Mouse (Mus musculus): Measurements from ENCODE around the gene Snn. TPM values are rescaled to one million over a fixed set of nuclear protein-coding genes. Genes with fewer than 3 reads are reported as not detected.
"Not testable (repeated sequence)": the region's sequence is repeated elsewhere in the genome, so short reads cannot be mapped to it uniquely, and the experiment has no call there.

The Snn gene
- total RNA-seq (2021): 1 to 10 TPM; 4.2 to 4.4 TPM
- long read RNA-seq, experiment 1, partial matches to known transcripts: 0 of 3 reads
- long read RNA-seq, experiment 1, other reads (novel, unspliced or antisense): 1 of 3 reads
- long read RNA-seq, experiment 2, partial matches to known transcripts: 0 of 2 reads
- long read RNA-seq, experiment 2, other reads (novel, unspliced or antisense): 1 of 2 reads

DNA sequence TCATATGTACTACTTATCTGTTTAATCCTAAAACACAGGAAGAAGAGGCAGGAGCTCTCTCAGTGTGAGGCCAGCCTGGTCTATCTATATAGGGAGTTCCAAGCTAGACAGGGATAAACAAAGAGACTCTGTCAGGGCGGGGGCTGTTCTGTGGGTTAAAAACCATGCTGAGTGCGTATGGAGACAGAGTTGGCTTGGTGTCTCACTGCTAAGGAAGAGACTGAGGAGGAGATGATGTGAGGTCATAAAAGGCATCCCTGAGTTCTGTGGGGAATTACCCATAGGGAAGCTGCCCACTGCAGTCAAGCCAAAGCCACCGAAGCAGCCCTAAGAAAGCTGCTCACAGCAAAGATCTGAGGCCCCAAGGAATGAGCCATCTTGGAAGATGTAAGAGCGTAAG is at the start of gene Snn:
Gene Snn, plus strand, starts transcription at position 301 of the 400 bp plus-strand sequence.
- DNase-seq: no peak

DNA sequence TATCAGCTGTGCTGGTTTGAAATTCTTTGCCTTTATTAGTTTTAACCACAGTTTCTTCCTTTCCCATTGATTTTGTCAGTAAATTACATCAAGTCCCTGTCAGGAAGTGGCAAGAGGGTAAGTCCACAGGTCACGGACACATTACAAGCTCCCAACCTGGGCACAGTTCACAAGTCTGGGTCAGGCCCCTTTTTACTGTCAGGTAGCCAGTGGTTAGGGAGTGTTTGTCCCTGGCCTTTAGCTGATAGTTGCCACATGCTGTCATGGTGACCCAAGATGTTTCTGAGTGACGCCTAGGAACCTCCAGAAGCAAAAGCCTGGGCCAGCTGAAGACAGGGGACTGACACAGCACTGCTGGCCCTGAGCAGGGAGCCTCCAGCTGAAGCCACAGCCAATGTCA is 49.5 kb upstream of the Snn start:
- no peak for DNase-seq

DNA sequence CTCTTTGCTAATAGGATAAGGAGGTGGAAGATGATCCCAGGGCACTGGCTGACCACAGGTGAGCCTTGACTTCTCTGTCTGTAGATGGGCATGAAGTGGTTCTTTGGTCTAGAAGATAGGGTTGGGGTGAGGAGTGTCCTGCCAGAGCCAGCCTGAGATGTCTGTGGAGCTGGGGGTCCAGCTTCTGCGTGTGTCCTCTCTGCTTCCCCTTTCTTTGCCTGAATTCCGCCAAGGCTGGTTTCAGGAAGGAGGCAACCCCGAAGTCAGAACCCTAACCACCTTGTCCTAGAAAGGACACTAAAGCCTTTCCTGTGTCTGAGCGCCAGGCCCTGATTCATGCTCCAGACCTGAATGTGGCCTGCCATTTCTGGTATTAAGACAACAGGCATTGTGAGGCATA is 48.8 kb upstream of the Snn start:
- no peak for DNase-seq

DNA sequence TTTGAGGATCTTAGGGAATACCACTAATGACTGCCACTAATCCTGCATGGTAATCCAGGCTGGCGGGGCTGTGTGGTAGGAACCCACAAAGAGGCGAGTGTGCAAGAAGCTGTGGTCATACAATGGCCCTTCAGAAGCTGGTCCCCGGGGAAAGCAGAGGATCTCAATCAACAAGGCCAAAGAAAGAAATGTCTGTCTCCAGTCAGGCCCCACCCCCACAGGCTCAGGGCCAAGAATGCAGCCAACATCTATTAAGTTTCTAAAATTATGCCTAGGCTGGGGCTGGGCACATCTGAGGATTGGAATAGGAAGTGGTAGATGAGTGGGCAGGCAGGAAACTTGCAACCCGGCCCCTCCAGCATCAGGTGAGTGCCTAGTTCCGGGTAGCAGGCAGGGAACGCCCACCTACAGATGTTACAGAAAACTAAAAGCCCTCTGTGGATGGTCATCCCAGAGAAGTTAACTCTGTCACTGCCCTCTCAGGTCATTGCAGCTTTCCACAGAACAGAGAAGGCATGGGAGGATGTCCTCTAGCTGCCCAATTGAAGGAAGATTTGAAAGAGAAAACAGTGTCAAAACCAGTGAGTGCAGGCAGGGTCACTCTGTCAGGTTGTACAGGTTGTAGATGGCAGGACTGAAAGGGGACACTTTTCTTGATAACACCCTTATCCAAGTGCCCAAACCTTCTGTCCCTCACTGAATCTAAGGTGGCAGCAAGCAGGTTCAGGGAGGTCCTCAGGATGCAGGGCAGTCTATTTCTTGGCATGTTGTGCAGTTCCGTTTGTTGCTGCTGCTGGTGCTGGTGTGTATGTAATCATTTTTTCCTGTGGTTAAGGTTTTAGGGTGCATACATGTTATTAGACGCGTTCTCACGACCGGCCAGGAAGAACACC is 47.9 kb upstream of the Snn start:
- DNase-seq: peak; percentile 26

DNA sequence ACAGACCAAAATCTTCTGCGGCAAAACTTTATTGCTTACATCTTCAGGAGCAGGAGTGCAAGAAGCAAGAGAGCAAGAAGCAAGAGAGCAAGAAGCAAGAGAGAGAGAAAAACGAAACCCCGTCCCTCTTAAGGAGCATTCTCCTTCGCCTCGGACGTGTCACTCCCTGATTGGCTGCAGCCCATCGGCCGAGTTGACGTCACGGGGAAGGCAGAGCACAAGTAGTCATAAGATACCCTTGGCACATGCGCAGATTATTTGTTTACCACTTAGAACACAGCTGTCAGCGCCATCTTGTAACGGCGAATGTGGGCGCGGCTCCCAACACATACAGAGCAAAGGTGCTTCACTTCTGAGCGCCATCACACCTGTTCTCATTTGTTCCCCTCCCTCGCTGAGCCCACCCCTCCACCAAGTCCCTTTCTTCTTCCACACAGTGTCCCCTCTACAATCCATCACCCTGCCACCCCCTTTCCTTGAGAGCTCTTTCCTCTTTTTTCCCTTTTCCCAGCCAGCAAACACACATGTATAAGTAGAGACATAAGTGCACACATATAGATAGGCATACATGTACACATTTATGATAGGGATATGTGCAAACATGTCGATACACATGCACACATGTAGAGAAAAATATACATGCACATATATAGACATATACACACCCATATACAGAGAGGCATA is 47.1 kb upstream of the Snn start:
- not testable (repeated sequence) for DNase-seq

DNA sequence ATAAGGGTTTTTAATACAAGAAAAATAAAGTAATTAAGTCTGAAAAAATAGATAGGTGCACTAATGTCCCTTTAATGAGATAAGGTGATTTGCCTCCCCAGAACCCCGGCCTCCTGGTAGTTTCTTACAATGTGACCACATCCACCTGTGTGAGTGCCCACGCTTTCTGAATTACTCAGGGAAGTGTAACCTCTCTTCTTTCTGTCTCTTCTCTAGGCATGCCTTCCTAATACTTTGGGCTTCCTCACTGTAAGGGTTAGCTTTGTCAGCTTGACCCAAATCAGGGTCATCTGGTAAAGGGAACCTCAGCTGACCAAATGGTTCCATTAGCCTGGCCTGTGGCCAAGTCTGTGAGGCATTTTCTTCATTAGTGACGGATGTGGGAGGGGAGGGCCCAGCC is 46.3 kb upstream of the Snn start:
- no peak for DNase-seq

DNA sequence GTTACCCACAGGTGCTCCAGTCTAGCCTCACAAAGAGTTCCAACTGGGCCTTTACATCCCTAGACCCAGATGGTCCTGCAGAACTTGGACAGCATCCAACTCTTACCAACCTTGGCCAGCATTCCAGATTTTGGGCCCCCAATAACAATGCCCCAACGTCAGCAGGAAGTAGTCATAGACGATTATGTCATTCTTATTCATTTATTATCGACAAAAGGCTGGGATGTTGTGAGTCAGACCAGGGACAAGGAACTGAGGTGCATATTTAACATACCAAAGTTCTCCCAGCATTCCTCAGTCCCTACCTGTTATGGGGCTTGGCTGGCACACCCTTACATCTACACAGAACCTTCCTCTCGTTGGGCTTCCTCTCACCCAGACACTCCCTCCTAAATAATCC is 44.4 kb upstream of the Snn start:
- no peak for DNase-seq

DNA sequence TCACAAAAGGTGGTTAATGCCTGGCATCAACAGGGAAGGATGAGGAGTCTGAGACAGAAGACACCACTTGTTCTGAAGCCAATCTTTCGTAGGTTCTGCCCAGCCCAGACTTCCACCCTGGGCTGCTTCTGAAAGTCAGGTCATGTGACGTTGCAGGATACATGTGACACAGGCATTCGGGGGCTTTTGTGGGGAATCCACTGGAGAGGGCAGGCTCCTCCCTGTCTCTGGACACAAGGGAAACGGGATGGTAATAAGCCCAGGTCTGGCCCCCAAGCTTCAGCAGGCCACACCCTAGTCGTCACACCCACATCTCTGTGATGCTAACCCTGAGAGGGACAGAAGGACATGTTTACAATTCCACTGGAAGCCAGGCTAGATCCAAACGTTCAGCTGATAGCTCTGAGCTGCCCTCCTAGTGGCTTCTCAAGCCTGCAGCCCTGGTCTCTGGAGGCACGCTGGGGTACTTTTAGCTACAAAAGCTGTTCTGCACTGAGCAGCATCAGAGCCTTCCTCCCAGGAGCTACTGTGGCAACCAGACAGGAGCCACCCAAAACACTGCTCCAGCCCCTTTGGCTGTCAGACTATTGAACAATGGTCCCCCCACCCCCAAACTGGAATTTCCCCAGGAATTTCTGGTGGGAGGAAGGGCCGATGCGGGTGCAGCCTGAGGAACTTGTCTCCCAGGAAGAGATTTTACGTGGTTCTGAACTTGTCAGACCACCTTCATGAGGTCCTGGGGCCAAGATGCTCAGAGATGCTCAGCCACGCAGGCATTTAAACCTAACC is 42.7 kb upstream of the Snn start:
- no peak for DNase-seq

DNA sequence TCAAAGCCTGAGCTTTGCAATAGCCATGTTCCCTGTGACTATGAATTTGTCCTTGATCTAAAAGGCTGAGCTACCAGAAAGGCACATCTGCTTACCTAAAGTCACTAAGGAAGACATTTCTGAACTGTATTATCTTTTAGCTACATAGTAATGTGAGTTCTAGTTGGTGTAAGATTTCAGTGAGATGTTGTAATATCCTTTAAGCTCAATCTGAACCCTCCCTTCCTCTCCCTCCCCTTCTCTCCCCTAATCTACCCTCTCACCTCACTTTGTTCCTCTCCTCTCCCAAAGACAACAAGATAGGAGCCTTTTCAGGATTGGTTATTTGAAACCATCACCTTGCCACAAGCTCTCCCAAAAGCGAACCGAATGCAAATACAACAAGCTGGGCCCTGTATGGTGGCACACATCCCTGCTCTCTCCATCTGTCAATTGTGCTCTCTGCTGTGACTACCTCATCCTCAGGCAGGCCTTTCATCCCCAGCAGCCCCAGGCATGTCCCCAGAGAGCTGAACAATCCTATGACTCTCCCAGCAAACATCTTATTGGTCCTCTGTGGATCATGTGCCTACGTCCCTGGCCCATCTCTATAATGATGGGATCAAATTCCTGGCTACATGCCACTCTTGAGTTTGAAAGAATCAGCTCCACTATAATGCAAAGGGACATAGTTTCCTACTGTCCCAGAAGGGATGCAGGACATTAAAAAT is 39.2 kb upstream of the Snn start:
- DNase-seq: no peak

DNA sequence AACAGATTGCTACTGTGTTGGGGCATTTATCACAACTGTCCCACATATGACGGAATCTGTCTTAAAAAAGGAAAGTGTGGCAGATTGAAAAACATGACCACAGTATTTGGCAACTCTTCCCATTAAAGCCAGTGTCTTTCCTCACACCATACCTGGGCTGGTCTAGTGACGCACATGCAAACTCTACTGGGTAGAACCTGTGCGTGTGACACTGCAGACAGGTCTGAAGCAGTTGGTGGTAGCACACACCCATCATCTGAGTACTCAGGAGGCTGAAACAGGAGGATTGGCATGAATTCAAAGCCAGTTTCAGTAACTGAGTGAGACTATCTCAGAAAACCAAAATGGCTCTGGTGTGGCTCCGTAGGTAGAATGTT is 38.6 kb upstream of the Snn start:
- DNase-seq: no peak

DNA sequence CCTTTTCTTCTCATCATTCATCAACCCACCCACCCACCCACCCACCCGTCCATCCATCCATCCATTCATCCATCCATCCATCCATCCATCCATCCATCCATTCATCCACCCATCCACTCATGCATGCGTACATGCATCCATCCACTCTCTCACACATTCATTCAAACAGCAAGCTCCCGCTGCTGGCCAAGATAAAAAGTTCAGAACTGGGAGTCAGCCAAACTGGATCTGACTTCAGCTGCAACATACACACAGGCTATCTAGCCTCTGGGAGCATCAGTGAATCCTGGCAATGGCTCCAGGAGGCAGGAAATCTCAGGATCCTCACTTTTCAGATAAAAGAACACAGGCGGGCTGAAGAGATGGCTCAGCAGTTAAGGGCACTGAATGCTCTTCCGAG is 37.1 kb upstream of the Snn start:
- no peak for DNase-seq

DNA sequence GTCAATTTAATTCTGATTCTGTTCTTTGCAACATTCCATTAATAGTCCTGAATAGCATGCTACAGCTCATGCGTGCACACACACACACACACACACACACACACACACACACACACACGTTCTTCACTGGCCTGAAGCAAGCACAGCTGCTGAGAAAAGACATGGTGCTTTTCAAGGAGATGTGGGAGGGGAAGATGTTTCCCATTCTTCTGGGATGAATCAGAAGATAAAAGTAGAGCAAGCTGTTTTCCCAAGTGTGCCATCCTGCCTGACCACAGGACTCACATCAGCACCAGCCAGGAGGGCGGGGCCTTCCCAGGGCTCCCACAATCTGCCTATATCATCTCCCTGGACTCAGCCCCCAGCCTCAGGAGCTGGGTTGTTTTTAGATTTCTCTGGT is 35.9 kb upstream of the Snn start:
- peak; percentile 56 for DNase-seq

DNA sequence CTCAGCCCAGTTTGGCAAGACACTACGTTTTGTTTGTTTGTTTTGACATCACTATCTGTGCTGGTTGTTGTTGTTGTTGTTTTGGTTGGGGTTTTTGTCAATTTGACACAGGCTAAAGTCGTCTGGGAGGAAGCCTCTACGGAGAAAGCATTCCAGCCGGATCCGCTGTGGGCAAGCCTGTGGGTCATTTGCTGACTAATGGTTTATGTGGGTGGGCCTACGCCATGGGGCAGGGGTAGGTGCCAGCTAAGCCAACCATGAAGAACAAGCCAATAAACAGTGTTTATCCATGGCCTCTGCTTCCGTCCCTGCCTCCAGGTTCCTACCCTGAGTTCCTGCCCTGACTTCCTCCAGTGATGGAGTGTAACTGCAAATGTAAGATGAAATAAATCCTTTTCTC is 32.5 kb upstream of the Snn start:
- DNase-seq: no peak

DNA sequence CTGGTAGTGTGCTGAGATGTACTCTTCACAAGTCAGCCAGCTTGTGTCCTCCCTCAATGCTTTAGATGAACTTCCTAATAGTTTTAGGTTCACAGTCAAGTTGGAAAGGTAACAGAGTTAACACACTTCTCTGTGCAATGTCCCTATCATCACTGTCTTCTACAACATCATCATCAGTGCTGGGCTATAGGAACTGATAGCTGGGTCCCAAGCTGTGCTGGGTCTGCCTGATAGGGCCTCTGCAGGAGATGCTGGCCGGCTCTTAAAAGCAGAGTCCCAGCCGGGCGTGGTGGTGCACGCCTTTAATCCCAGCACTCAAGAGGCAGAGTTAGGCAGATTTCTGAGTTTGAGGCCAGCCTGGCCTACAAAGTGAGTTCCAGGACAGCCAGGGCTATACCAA is 29.9 kb upstream of the Snn start:
- DNase-seq: no peak

DNA sequence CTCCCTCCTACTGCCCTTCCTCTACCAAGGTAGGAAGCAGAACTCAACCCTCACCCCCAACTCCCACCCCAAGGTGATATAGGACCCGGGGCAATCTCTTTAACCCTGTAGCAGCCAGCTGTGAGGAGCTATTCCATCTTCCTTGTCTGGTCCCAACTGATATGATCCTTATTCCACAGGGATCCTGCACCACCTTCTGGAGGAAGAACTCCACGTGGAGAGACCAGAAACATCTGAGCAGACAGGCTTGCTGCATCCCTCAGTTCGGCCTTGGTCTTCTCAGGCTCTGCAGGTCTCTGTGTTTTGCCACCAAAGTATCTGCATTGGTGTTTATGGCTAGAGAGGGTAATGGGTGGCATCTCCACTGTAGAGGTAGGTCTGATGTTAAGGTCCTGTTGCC is 29.4 kb upstream of the Snn start:
- no peak for DNase-seq

DNA sequence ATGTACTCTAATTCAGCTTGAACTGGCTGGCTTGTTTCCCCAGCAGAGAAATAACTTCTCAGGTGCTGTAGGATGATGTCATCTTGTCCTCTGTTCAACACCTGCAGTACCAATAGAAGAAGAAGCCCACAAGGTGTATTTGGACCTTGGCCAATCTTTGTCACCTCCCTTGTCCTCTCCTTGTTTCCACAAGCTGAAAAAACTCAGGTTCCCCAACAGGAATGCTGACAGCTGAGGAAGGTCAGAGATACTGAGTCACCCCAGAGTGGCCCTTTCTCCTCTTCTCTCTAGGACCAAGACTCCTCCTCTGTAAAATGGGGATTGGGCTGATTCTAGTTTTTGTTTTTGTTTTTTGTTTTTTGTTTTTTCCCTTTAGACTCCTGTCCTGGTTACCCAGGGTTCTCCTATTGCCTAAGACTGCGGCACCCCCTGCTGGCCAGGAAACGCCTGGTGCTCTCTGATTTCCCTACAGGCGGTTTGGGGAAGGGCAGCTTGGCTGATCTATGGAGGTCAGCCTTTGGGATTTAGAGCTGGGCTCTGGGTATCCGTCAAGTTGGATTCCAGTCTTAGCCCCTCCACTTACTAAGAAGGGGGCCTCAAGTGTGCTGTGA is 26.4 kb upstream of the Snn start:
- DNase-seq: peak; percentile 70

DNA sequence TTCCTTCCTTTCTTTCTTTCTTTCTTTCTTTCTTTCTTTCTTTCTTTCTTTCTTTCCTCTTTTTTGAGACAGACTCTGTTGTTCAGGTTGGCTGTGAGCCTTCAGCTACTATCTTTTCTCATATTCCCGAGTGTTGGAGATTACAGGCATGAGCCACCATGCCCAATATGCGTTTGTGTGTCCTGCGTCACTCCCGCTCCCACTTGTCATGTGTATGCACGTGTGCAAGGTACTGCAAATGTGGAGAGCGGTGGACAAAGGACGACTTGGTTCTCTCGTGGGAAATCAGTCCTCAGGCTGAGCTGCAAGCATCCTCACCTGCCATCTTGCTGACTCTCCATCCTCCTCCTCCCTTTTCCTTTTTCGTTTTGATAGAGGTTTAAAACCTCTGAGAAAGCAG is 25.5 kb upstream of the Snn start:
- no peak for DNase-seq

DNA sequence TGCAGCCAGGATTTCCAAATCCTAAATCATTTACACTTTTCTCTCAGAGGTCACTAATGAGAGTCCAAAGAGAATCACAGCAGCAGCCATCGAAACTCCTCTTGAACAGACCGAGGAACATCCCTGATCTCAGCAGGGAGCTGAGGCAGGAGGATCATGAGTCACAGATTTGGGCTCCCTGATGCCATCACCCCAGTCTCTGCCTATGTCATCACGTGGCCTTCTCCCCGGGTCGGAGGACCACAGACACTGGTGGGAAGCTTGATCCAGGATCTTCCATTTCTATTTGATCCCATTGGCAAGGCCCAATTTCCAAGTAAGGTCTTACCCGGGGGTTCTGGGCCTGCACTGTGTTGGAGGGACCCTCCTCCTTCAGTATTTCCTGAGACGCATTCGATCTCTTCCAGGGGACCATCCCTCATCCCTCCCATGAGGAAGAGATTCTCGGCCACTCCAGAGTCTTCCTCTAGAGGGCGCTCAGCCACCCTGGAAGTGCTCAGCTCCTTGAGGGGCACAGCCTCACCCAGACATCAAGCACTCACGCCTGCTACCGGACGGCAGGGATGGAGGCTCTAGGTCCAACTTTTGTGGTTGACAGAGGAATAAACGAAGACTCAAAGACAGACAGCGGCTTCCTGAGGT is 24.8 kb upstream of the Snn start:
- DNase-seq: no peak

DNA sequence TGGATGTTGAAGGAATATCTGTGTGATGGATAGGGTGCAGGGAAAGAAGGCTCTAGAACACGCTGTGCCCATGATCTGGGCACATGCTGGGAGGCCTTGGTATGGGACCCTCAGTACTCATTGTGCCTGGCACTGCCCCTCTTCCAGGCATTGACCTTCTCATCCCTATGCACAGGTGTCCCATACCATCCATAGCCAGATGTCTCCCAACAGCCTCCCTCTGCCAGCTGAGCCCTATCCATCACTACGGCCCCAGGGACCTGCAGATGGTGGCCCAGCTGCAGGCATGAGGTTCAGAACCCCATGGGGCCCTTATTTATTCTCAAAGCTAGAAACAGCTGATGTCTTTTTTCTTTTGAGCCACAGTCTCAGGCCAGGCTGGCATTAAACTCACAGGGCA is 20.1 kb upstream of the Snn start:
- DNase-seq: no peak

DNA sequence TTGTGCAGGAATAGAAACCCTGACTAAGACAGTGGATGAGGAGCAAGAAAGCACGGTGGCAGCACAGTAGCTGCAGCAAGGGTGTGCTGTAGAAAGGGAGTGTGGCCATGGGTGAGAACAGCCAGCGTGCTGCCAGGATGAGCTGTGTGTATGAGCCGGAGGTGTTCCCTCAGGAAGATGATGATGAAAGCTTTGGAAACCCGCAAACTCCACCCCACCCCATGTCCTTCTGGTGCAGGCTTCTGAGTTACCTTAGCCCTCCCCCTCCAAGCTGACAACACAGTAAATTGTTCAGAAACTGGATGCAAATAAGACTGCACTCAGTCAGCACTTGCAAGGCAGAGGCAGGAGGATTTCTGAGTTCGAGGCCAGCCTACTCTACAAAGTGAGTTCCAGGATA is 17.5 kb upstream of the Snn start:
- DNase-seq: no peak

DNA sequence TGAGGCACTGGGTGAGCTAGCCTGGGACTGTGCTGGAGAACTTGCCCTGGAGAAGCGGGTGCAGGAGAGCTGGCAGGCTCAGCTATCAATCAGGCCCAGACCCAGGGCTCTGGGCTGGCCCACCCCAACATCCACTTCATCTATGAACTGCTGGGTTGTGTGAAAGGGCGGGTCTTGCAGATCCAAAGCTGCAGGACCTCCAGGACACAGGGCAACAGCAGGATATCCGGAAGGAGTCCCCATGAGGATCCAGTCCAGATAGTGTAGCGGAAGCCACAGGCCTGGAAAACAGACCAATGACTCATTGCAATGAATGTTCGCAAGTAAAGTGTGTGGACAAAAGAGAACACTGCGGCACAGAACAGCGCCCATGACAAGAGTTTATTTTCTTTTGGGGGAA is 14.3 kb upstream of the Snn start:
- peak; percentile 30 for DNase-seq

All from gastrocnemius, postnatal 25 days (tissue).